ENCODE assay signal across 29 mouse cellular contexts in genomic region chr1:66898261-66898660, GRCm38 (mm10). TPM values are rescaled to one million over a fixed set of nuclear protein-coding genes. Genes with fewer than 3 reads are reported as not detected.
"Had no signal": no experiment of that assay in that cellular context is flagged by ENCODE, and none has a peak within 500 bp of the region (broad histone marks: within the 10 kb centered on the region; RNA-seq: fewer than 3 reads in every experiment).

No protein-coding gene starts in this region.

- H3K4me3 ChIP-seq: heart, adult 2 months; heart, embryonic 13.5 days; heart, embryonic 15.5 days; hindbrain, embryonic 13.5 days; hindbrain, embryonic 15.5 days; kidney, embryonic 15.5 days; limb, embryonic 12.5 days; limb, embryonic 15.5 days; liver, embryonic 12.5 days had no signal

- H3K4me1 ChIP-seq: liver, embryonic 12.5 days had no signal

- ATAC-seq: hindbrain, postnatal 0 days; intestine, embryonic 16.5 days; liver, embryonic 12.5 days had no signal

- H3K36me3 ChIP-seq: heart, embryonic 13.5 days; heart, embryonic 15.5 days; hindbrain, embryonic 13.5 days; hindbrain, embryonic 15.5 days; kidney, embryonic 15.5 days; limb, embryonic 12.5 days; limb, embryonic 15.5 days; liver, embryonic 12.5 days had no signal

- H3K4me2 ChIP-seq: heart, embryonic 11.5 days; heart, embryonic 13.5 days; heart, embryonic 15.5 days; hindbrain, embryonic 13.5 days; hindbrain, embryonic 15.5 days; kidney, embryonic 15.5 days; liver, embryonic 12.5 days had no signal

- H3K9me3 ChIP-seq: heart, embryonic 13.5 days; heart, embryonic 15.5 days; hindbrain, embryonic 13.5 days; hindbrain, embryonic 15.5 days; kidney, embryonic 15.5 days; limb, embryonic 12.5 days; limb, embryonic 15.5 days; liver, embryonic 12.5 days had no signal

- DNase-seq: gastrocnemius, postnatal 10 days; gastrocnemius, postnatal 36 days; heart, adult 11 months; heart, adult 2 months; heart, postnatal 14 days; heart, postnatal 36 days; kidney, adult 11 months; kidney, adult 2 months; kidney, adult 9 months; kidney, postnatal 14 days; kidney, postnatal 36 days; layer of hippocampus, adult 9-11 months; layer of hippocampus, postnatal 36 days; left cerebral cortex, postnatal 4 days had no signal

- H3K27ac ChIP-seq: heart, adult 2 months; heart, embryonic 13.5 days; heart, embryonic 15.5 days; hindbrain, embryonic 15.5 days; hindbrain, postnatal 0 days; kidney, embryonic 15.5 days; kidney, postnatal 0 days; limb, embryonic 15.5 days; liver, embryonic 12.5 days; liver, embryonic 14.5 days had no signal

- H3K27me3 ChIP-seq: heart, embryonic 13.5 days; heart, embryonic 15.5 days; hindbrain, embryonic 13.5 days; hindbrain, embryonic 15.5 days; kidney, embryonic 15.5 days; limb, embryonic 12.5 days; limb, embryonic 15.5 days; liver, embryonic 12.5 days had no signal

- H3K9ac ChIP-seq: heart, embryonic 13.5 days; heart, embryonic 15.5 days; hindbrain, embryonic 13.5 days; hindbrain, embryonic 15.5 days; kidney, embryonic 15.5 days; limb, embryonic 12.5 days; limb, embryonic 15.5 days; liver, embryonic 12.5 days; liver, embryonic 14.5 days had no signal

RNA-seq across cellular contexts. Expression of gene Myl1, which starts 46.9 kb away (rescaled TPM):
- total RNA-seq: hematopoietic stem cell, adult 5-6 weeks had no signal
- polyA plus RNA-seq: liver, adult 2 months had no signal
